Mouse (Mus musculus): Measurements from ENCODE around the gene Krtap20-2. TPM values are rescaled to one million over a fixed set of nuclear protein-coding genes. Genes with fewer than 3 reads are reported as not detected.
"Not testable (repeated sequence)": the region's sequence is repeated elsewhere in the genome, so short reads cannot be mapped to it uniquely, and the experiment has no call there.

Krtap20-2 gene
- total RNA-seq (2021): not detected
- long read RNA-seq, experiment 1: 0 reads
- long read RNA-seq, experiment 2: 0 reads

GRCm38 (mm10) chr16:89205561-89205960 lies at the start of gene Krtap20-2:
Gene Krtap20-2 (plus strand): TSS chr16:89205861.
- DNase-seq: no peak

GRCm38 (mm10) chr16:89157652-89158051 lies 48.0 kb upstream of the Krtap20-2 start, which contains the start of gene Gm9789:
Gene Gm9789 (plus strand): TSS chr16:89157952.
- DNase-seq: no peak

- DNase-seq: not testable (repeated sequence)
These were observed 36.5 kb upstream of the Krtap20-2 start, which contains the start of gene Gm7735 for GRCm38 (mm10) chr16:89169190-89169589. Gene Gm7735 (plus strand): TSS chr16:89169490.

- DNase-seq: no peak
These were observed 31.2 kb upstream of the Krtap20-2 start, which contains the start of gene 1110057P08Rik for GRCm38 (mm10) chr16:89174435-89174834. Gene 1110057P08Rik (plus strand): TSS chr16:89174735.

- DNase-seq: no peak
These were observed 17.0 kb upstream of the Krtap20-2 start for GRCm38 (mm10) chr16:89188621-89189020.

Other genes starting within 250 kb of the Krtap20-2 start
- gene Krtap16-3, start 243.0 kb upstream of the Krtap20-2 start, total RNA-seq (2021): not detected
- not detected for gene Krtap22-2, start 195.1 kb upstream of the Krtap20-2 start, total RNA-seq (2021)
- not detected for gene Gm10229, start 190.6 kb upstream of the Krtap20-2 start, total RNA-seq (2021)
- not detected for gene Krtap6-1, start 174.2 kb upstream of the Krtap20-2 start, total RNA-seq (2021)
- gene Gm10228, start 164.4 kb upstream of the Krtap20-2 start, total RNA-seq (2021): not detected
- gene Krtap6-5, start 158.0 kb upstream of the Krtap20-2 start, total RNA-seq (2021): not detected
- not detected for gene 1110025L11Rik, start 141.9 kb upstream of the Krtap20-2 start, total RNA-seq (2021)
- not detected for gene Krtap6-3, start 121.8 kb upstream of the Krtap20-2 start, total RNA-seq (2021)
- gene Gm6358, start 65.0 kb upstream of the Krtap20-2 start, total RNA-seq (2021): not detected
- gene Gm10061, start 54.8 kb upstream of the Krtap20-2 start, total RNA-seq (2021): not detected
- gene Gm9789, start 47.9 kb upstream of the Krtap20-2 start, total RNA-seq (2021): not detected
- gene Gm7735, start 36.4 kb upstream of the Krtap20-2 start, total RNA-seq (2021): not detected
- gene 1110057P08Rik, start 31.1 kb upstream of the Krtap20-2 start, total RNA-seq (2021): not detected
- not detected for gene Krtap21-1, start 198.0 kb downstream of the Krtap20-2 start, total RNA-seq (2021)
- not detected for gene Krtap6-2, start 214.2 kb downstream of the Krtap20-2 start, total RNA-seq (2021)

Measured in adrenal gland, postnatal 10 days (tissue).